Mouse (Mus musculus) MEL-GATA-1-ER (cell line): ENCODE data around the gene Rps7.

Source experiments
- DNase-seq: peaks from one replicate; pipeline ENCODE4 v3.0.0-alpha.2; 2012; ENCODE audit warnings: low read depth; ENCODE audit errors: extremely low read depth

Gene Rps7

DNA sequence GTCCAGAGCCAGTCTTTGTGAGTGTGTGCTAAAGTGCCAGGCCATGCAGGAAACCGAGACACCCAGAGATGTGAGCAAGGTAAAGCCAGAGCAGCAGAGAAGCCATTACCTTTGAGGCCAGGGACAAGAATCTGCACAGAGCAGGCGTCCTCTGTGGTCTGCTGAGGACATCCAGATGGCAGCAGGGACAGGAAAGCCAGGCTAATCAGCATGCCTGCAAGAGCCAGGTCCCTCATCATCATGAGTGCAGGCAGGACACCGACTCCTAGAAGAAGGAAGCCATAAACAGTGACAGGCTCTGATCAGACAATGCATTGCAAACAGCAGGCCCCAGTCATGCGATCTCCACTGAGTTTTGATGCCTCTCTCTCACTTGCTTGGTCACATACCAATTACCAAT, 18.5 kb downstream of the Rps7 start:
- no peak for DNase-seq

DNA sequence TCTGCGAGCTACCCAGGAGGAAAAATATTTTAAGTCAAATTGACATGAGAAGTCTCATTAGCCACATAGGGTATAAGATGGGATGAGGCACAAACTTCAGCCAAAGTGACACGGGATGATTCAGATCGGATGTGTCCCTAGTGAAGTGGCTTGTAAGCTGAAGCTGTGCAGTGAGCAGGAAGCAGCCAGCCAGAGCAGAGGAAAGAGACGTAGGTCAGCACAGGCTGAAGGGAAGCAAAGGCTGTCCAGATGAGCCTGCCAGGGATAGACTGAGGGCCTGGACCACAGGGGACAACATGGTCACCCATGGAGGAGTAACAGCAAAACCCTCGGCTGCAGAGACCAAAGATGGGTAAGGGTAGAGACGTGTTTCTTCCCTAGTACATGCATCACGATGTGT, 21.4 kb downstream of the Rps7 start:
- DNase-seq: no peak

DNA sequence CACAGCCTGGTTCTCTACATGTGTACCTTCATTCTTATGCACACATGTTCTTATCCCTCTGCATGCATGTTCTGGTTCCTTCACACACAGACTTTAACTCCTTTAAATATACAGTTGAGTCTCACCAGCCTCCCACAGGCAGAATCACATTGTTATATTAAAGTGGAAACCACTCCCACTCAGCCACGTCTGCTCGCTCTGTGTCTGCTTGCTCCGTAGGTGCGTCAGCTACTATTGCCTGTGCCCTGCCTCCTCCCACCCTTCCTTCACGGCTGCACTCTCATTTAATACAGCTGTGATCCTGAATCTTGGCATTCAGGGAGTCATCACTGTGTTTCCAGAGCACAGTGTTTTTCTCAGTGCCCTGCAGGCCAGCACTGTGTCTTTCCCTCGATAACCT, 23.4 kb downstream of the Rps7 start:
- no peak for DNase-seq

DNA sequence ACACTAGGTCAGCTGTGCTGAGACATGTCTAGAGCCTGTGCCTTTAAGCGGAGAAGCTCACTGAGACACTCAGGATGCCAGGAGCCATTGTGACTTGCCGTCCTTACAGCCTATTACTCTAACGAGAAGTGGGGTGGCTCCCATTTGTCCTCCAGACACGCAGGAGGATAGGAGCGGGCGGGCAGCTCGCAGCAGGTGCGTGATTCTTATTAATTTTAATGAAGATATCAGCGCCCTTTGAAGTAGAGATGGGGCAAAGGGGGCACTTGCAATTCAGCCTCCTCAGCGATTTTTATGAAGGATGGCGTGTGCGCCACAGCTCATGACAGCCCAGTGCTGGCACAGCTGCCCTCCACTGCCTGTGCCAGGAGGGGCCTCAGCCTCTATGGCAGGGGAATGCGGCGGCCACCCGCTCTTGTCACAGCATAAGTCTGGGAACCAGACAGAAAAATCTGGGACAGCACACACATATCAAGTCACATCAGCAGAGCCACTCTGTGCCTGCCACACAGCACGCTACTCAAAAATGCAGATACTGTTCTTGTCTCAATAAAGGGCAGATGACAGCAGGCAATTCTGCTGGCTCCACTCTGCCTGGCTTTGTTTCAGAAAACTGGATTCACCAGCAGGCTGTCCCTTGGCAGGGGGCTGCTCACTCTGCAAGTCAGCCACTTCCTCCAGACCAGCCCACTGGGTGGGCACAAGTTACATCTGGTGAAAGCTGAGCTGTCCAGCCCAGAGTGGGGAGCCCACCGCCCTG, 28.0 kb downstream of the Rps7 start:
- no peak for DNase-seq

DNA sequence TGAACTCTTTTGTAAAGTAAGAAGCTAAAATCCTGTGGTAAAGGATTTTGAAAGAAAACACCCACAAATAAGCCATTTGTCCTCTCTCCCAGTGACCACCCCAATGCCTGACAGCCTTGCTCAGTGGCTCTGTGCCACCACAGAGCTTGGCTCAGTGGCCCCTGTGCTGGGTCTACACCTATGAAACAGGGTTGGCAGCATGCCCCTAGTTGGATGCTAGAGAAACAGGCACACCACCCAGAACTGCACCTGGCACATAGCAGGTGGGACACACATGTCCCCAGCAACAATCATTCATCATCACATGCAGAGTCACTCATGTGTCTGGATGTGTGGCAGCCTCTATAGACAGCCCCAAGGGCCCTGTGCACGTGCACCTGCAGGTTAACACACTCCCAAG, 32.3 kb downstream of the Rps7 start:
- no peak for DNase-seq

DNA sequence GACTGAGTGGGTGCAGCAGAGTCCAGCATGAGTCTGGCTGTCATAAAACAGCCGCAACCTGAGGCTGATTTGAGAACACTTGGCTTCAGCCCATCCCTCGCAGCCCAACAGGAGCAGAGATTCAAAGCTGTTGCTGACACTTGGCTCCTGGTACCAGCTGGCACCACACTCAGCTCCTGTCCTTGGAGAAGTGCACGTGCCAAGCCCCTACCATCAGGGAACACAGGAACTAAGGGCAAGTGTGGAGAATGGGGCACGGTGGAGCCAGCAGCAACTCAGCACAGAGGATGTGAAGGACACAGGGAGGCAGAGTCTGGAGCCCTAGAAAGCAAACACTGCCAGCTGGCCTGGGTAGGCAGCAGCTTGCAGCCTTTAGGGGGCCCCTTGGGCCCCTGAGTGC, 33.5 kb downstream of the Rps7 start:
- no peak for DNase-seq

DNA sequence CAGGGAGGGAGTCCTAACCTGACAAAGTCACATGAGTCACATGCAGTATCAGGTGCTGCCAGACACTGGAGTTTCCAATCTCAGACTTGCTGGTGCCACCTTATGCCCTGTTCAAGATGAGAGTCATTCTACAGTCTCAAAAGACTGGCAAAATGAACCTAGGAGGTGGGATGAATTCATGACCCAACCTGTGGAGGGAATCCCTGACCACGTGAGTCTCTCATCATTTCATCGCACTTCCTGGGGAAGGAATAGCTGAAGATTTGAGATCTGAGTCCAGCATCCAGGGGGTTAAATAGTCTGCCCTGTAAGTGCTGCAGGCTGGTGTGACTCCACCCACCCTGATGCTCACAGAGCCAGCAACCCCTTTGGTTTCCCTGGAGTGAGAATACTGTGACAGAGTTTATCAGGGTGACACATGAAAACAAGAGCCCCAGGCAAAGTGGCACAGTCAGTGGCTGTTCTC, 37.2 kb downstream of the Rps7 start:
- DNase-seq: peak; percentile 31

DNA sequence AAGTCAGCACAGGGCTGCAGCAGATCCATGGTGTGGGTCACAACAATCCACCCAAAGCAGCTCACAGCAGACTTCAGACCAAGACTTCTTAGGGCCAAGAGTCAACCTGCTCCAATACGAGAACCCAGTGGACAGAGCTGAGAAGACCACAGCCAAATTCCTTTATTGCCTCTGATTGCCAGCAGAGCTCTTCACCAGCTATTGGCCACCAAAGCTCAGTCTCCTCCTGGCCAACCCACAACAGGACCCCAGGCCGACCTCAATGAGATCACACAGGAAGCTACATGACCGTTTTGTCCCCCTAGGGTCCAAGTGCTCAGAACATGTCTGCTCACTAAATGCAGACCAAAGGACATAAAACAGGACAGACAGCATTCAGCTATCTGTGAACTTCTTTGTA, 37.6 kb downstream of the Rps7 start:
- DNase-seq: no peak

DNA sequence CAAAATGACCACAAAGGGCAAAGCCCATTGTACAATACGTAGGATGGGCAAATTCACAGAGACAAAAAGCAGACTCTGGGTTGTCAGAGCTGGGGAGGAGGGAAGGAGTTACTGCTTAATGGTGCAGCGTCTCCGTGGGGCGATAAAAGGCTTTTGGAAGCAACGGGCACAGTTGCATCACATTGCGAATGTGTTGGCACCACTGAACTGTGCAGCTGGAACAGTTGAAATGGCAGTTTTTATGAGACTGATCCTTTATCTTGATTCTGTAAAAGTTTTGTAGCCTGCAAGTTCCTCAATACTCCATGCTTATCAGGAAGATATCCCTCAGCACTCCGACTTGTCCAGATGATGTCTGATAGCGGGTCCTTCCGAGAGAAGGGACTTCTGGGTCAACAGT, 38.1 kb downstream of the Rps7 start:
- DNase-seq: peak; percentile 28

DNA sequence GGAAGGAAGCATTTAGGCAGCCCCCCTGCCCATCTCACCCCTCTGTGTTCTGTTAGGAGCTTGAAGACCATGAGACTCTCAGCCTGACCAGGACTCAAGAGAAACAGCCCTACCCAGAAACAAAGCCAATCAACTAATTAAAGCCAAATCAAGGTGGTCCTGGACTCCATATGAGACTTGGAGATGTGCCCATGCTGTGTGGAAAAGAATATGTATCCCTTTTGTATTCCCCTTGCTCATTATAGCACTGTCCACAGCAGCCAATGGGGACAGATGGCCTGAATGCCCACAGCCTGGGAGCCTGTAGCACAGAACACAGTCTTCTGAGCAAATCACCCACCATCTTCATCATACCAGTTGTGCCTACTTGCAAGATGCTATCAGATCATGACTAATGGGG, 38.9 kb downstream of the Rps7 start:
- no peak for DNase-seq

DNA sequence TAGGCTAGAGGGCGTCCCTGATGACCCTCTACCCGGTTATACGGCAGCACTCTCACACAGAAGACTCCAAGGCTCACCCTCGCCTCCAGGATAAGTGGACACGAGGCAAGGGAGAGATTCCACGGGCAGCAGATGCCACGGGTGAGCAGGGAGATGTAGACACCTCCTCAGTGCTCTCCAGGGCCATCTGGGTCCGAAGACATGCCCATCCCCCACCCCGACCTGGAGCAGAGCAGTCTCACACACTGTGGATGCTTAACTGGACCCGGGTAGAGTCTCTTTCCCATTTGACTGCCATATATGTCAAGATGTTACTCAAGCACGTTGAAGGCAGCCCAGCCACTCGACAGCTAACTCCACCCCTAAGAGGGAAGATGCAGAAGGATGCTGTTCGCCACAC, 45.3 kb downstream of the Rps7 start:
- DNase-seq: no peak

DNA sequence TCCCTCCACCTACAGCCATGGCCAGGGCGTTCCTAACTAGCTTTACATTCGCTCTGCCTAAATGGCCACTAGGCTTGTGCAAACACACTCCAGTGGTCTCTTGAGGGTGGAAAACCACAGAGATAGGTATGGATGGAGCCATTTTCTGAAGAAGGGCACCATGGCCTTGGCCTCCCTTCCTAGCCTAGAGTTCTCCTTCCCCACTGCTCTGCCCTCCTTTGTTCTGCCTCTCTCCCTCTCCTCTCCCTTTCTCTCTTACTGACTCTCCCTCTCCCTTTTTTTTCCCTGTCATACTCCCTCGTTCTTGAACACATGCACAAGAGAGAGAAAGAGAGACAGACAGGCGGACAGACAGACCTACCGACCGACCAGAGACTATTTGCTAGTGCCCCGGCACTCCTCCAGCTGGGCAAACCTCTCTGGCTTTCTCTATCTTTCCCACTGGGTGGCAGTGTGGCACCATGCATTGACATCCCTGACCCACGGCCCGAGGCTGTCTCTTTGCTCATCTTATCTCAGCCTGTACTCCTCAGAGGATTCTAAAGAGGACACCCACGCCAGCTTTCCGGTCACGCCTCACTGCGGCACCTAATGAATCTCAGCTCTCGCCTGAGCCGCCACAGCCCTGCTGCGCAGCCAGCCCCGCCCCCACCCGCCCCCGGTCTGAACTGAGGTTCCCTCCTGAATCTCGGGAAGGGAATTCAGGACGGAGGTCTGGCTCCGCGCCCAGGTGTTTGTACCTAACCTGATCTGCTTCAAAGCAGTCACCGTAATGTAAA, 46.5 kb downstream of the Rps7 start:
- DNase-seq: peak; percentile 58

DNA sequence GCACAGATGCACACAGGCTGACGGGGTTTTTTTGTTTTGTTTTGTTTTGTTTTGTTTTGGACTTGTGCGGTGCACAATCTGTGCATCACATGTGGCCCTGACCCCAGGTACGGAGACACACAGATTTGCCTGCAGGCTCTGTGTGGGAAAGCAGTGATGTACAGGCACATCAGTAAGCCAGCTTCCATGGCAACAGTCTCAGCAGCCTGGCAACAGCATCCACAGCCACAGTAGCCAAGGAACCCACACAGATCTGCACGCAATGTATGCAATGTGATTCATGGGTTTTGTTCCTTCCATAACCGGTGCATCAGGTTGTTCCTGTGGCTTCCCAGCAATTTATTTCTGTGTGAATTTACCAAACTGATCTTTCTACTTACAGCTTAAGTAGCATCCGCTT, 47.8 kb downstream of the Rps7 start:
- DNase-seq: no peak

DNA sequence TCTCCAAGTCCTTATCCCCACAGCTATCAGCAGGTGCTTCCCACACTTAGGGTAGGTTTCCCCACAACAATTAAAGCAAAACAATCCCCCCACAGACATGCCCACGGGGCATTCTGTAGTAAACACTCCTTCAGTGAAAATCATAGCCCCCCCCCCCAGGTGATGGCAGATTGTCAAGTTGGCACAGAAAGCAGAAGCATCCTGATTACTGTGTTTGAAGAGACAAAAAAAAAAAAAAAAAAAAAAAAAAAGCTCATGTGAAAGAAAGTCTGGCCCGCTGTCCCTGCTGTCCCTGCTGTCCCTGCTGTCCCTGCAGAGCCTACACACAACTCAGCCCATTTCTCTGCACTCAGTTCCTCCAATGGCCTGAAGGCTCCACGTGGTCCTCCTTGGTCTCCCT, 51.7 kb downstream of the Rps7 start:
- DNase-seq: no peak

DNA sequence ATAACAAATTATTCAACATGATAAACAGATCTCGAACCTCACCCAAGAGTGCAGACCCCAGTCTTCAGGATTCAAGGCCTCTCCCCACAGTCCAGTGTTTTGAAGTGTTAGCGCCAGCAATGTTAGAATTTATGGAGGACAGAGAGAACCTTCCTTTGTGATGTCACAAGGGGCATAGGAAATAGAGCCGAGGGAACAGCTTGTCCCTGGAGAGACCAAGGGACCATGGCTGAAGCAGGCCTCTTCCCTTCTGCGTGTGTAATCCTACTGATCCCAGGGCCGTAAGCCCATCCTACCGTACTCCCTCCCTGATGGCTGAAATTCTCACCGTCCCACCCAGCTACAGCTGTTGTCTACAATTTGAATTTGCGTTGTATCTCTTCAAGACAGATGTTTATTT, 53.3 kb downstream of the Rps7 start, which contains the start of gene Allc:
Gene Allc, minus strand, starts transcription at position 101 of the 400 bp plus-strand sequence.
- no peak for DNase-seq
